Mouse (Mus musculus) kidney, postnatal 0 days (tissue): ENCODE results near the gene Uxs1. TPM values are rescaled to one million over a fixed set of nuclear protein-coding genes. Genes with fewer than 3 reads are reported as not detected.

Experiments
- ATAC-seq: fragments of 200-750 bp; cut with Nextera tagmentation; replicated peaks from 2 replicates; pipeline ENCODE4 v1.8.0; 2017; ENCODE audit warnings: low read depth, moderate number of reproducible peaks, moderate TSS enrichment, moderate library complexity; ENCODE audit not compliant: low FRiP score
- DNase-seq: peaks from one replicate; pipeline ENCODE4 v3.0.0-alpha.2; 2016; ENCODE audit warnings: low spot score
- H3K27ac ChIP-seq: fragments of 300-500 bp; sonication (generic); 2 replicates; pipeline ENCODE4 v1.5.1; 2014; ENCODE audit warnings: mild to moderate bottlenecking
- H3K27me3 ChIP-seq: fragments of 300-500 bp; sonication (generic); 2 replicates; pipeline ENCODE4 v1.6.1; 2014; ENCODE audit warnings: low read length, mixed read lengths; ENCODE audit not compliant: insufficient read depth
- H3K36me3 ChIP-seq: fragments of 300-500 bp; sonication (generic); 2 replicates; pipeline ENCODE4 v1.6.1; 2014; ENCODE audit warnings: low read length, mixed read lengths; ENCODE audit not compliant: insufficient read depth
- H3K4me1 ChIP-seq: fragments of 300-500 bp; sonication (generic); replicated peaks from 2 replicates; pipeline ENCODE4 v1.6.1; 2014; ENCODE audit warnings: antibody characterized with exemption, low read length, mixed read lengths; ENCODE audit not compliant: insufficient read depth
- H3K4me2 ChIP-seq: fragments of 300-500 bp; sonication (generic); 2 replicates; pipeline ENCODE4 v1.6.1; 2014; ENCODE audit warnings: mild to moderate bottlenecking, low read length, moderate library complexity, mixed read lengths
- H3K4me3 ChIP-seq: fragments of 300-500 bp; sonication (generic); replicated peaks from 2 replicates; pipeline ENCODE4 v1.5.1; 2014; ENCODE audit warnings: low read depth, low read length
- H3K9ac ChIP-seq: fragments of 300-500 bp; sonication (generic); 2 replicates; pipeline ENCODE4 v1.6.1; 2014; ENCODE audit warnings: low read depth, low read length
- H3K9me3 ChIP-seq: fragments of 300-500 bp; sonication (generic); replicated peaks from 2 replicates; pipeline ENCODE4 v1.6.1; 2016; ENCODE audit warnings: low read length, inconsistent platforms, mixed read lengths
- CTCF ChIP-seq: IDR thresholded peaks from 2 replicates; pipeline ENCODE4 v1.5.1; 2016; ENCODE audit warnings: antibody characterized with exemption, low read depth, mild to moderate bottlenecking, moderate library complexity
- WGBS: fragments of 180-500 bp; shearing (Covaris S2); extraction: QIAGEN DNeasy Blood & Tissue Kit; methylation state at CpG from one replicate; pipeline ENCODE4 v1.1.7; 2014; 5-methylcytosine and 5-hydroxymethylcytosine counted together
- polyA plus RNA-seq: library from polyadenylated mRNA; unstranded; fragments of >200 nt; fragmentation: Nextera tagmentation; extraction: Ambion mirVana; gene quantifications from 2 replicates; pipeline ENCODE4 v1.2.1, GENCODE M21; 2015

Gene Uxs1
- polyA plus RNA-seq, 1 experiment from 2014 or later, result 28.5 TPM

- Histone ChIP-seq H3K27me3 (no peaks in the 10 kb centered on the region), H3K9me3 (no peaks in the 10 kb centered on the region), H3K9ac (no peak overlapping the region), H3K27ac (no peak overlapping the region), H3K4me3 (no peak overlapping the region), H3K36me3 (0 out of 2 replicates have a peak, but pooled peaks cover 8% of the 10 kb centered on the region), H3K4me1 (no peaks in the 10 kb centered on the region), H3K4me2 (no peak overlapping the region)
- no peak for ATAC-seq
- TF ChIP-seq CTCF, result no peak
- 85% methylated on average over 8 of the region's 8 CpGs for WGBS
- DNase-seq, result no peak
Observed at GRCm38 (mm10) chr1:43754448-43755312, 72.9 kb downstream of the Uxs1 start.

GRCm38 (mm10) chr1:43738519-43738894 lies 89.1 kb downstream of the Uxs1 start:
- no peak for TF ChIP-seq CTCF
- no peaks in the 10 kb centered on the region for H3K36me3 ChIP-seq
- H3K27ac ChIP-seq, result no peak overlapping the region
- no peak overlapping the region for H3K9ac ChIP-seq
- H3K27me3 ChIP-seq, result no peaks in the 10 kb centered on the region
- no peak overlapping the region for H3K4me3 ChIP-seq
- 90% methylated on average over 10 of the region's 10 CpGs for WGBS
- no peaks in the 10 kb centered on the region for H3K4me1 ChIP-seq
- no peak for DNase-seq
- ATAC-seq, result peak; percentile 57; the same call in 1 of the 2 replicates
- no peaks in the 10 kb centered on the region for H3K9me3 ChIP-seq
- no peak overlapping the region for H3K4me2 ChIP-seq

GRCm38 (mm10) chr1:43737812-43738518 lies 89.6 kb downstream of the Uxs1 start:
- Histone ChIP-seq H3K27me3 (no peaks in the 10 kb centered on the region), H3K4me3 (no peak overlapping the region), H3K9me3 (no peaks in the 10 kb centered on the region), H3K4me2 (no peak overlapping the region), H3K9ac (no peak overlapping the region), H3K36me3 (no peaks in the 10 kb centered on the region), H3K27ac (no peak overlapping the region), H3K4me1 (no peaks in the 10 kb centered on the region)
- 63% methylated on average over 7 of the region's 7 CpGs for WGBS
- TF ChIP-seq CTCF, result peak; percentile 80
- no peak for ATAC-seq
- DNase-seq, result peak; percentile 82

- H3K4me3 ChIP-seq, result no peak overlapping the region
- H3K9ac ChIP-seq, result no peak overlapping the region
- no peak overlapping the region for H3K4me2 ChIP-seq
- H3K9me3 ChIP-seq, result no peaks in the 10 kb centered on the region
- 89% methylated on average over 1 of the region's 1 CpGs for WGBS
- no peaks in the 10 kb centered on the region for H3K36me3 ChIP-seq
- H3K27me3 ChIP-seq, result no peaks in the 10 kb centered on the region
- ATAC-seq, result no peak
- no peak for TF ChIP-seq CTCF
- no peak overlapping the region for H3K27ac ChIP-seq
- 0 out of 2 replicates have a peak, but pooled peaks cover 5% of the 10 kb centered on the region for H3K4me1 ChIP-seq
- DNase-seq, result no peak
Observed at GRCm38 (mm10) chr1:43732657-43733056, 94.9 kb downstream of the Uxs1 start.

GRCm38 (mm10) chr1:43732100-43732499 lies 95.5 kb downstream of the Uxs1 start:
- no peak overlapping the region for H3K27ac ChIP-seq
- 0 out of 2 replicates have a peak, but pooled peaks cover 5% of the 10 kb centered on the region for H3K4me1 ChIP-seq
- ATAC-seq, result no peak
- H3K27me3 ChIP-seq, result no peaks in the 10 kb centered on the region
- WGBS, result 87% methylated on average over 4 of the region's 4 CpGs
- no peak for DNase-seq
- H3K9me3 ChIP-seq, result no peaks in the 10 kb centered on the region
- H3K36me3 ChIP-seq, result no peaks in the 10 kb centered on the region
- H3K4me2 ChIP-seq, result no peak overlapping the region
- peak; percentile 25; the same call in 1 of the 2 replicates for TF ChIP-seq CTCF
- H3K9ac ChIP-seq, result no peak overlapping the region
- H3K4me3 ChIP-seq, result no peak overlapping the region

GRCm38 (mm10) chr1:43730491-43730924 lies 97.1 kb downstream of the Uxs1 start, which contains the start of gene 1500015O10Rik:
Gene 1500015O10Rik (plus strand): TSS chr1:43730602.
- 0 out of 2 replicates have a peak, but pooled peaks cover 5% of the 10 kb centered on the region for H3K4me1 ChIP-seq
- DNase-seq (peak; percentile 49), ATAC-seq (0 out of 2 replicates have a peak, but pooled peaks have one; percentile 49)
- no peaks in the 10 kb centered on the region for H3K36me3 ChIP-seq
- WGBS, result 55% methylated on average over 16 of the region's 16 CpGs
- no peaks in the 10 kb centered on the region for H3K27me3 ChIP-seq
- H3K4me2 ChIP-seq, result peak within 1 kb of the TSS; percentile 6; the same call in 1 of the 2 replicates
- no peak for TF ChIP-seq CTCF
- H3K4me3 ChIP-seq, result no peak within 1 kb of the TSS
- H3K9ac ChIP-seq, result no peak within 1 kb of the TSS
- H3K9me3 ChIP-seq, result no peaks in the 10 kb centered on the region
- peak within 1 kb of the TSS; percentile 4; the same call in 1 of the 2 replicates for H3K27ac ChIP-seq
